Mouse (Mus musculus): ENCODE data around the gene Zpbp2.
A peak's percentile ranks its signal among the peaks of the same experiment; 100 is the strongest.

Gene Zpbp2

DNA sequence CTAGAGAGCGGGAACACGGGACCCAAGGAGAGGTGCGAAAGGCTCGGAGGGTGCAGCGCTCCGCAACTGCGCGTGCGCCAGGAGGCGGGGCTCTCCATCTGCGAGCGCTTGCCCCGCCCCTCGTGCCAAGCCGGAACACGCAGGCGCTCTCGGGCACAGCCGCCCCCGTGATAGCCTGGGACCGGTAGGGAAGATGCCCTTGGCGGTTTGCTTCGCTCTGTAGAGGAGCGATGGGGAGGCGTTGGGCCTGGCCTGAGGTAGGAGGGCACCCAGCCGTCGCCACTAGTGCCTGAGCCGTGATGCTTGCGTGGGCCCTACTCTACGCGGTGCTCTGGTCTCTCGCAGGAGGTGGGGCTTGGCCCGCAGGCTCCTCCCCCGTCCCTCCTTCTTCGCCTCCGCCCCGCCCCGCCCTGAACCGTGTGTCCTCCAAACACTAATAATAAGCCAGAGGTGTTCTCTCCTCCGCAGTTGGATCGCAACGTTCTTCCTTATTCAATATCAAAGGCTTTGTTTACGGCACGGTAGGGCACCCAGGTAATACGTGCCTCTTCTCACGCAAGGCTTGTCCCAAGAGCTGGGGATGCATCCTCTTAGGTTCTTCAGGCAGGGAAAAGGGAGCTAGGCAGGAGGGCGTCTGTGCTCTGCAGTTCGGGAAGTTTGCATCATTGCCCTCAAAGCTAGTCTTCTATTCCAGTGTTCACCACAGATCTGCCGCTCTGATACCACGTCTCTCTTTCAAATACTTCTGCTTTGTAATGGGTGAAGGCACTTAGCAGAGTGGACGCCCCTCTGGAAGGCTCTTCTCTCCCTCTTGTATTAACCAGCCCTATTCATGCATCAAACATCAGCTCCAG, at the start of gene Zpbp2:
Gene Zpbp2, plus strand, starts transcription at position 123 of the 854 bp plus-strand sequence.
- DNase-seq: peak; percentile 92 to 95

DNA sequence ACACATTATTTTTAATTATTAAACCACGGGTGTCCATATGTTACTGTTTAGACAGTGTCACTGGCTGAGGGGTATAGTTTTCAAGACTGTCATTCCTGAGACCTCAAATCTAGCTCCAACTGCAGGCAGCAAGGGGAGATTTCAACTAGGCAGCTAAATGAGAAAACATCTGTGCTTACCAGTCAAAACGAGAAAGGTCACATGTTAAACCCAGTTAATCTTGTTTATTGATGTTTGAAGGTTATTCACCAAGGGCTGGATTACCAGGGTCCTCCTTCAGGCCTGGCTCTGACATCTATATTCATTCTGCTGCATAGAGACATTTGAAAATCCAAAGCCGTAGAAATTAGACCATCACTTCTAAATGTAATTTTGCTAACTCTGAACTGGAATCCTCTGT, 46.0 kb upstream of the Zpbp2 start:
- no peak for DNase-seq

DNA sequence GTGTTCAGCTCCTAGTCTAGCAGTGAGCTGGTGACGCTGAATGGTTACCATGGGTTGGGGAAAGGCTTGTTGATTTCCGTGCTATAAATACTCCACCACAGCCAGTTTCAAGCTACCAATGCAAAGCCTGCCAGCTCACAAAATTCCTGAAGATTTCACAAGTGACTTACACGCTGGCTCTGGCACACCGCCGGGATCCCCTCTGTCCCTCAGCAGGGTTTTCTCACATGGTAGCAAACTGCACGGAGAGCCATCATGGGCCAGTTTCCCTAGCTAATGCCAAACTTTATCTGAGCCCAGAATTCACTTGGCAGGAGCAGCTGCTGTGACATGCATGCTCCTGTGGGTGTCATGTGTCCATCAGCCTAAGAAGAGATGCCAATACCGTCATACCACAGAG, 41.5 kb upstream of the Zpbp2 start:
- DNase-seq: no peak

DNA sequence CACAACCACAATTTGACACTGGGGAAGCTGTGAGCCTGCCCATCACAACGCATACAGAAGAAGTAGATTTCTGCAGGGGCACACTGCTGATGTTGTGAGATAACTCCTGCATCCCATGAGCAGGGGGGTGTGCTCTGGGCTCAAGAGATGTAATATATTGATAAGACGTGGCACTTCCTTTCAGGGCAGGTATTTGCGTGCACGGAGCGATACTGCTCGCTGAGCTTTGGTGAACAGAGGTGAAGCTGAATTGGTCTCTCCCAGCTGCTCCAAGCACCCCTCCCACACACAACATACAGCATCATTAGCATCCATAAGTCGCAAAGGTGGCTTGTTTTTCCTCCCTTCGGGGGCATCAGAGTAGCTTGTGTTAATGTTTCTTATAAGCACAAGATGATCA, 40.8 kb upstream of the Zpbp2 start:
- no peak for DNase-seq

DNA sequence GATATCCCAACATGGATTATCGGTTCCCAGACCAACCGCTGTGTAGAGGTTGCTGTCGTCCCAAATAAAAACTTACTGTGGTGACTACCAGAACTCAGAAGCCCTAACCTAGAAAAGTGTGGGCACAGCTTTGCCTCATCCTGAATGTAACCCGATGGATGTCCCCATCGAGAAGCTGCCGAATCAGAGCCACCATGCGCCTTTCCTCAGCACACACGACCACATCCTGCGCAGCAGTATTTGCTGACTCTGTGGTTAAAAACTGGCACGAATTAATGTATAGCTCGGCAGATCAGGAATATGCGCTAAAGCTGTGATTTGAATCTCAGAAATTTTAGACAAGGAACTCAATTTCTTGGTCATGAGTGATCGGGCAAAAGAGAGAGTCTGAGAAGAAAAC, 38.0 kb upstream of the Zpbp2 start:
- no peak for DNase-seq

DNA sequence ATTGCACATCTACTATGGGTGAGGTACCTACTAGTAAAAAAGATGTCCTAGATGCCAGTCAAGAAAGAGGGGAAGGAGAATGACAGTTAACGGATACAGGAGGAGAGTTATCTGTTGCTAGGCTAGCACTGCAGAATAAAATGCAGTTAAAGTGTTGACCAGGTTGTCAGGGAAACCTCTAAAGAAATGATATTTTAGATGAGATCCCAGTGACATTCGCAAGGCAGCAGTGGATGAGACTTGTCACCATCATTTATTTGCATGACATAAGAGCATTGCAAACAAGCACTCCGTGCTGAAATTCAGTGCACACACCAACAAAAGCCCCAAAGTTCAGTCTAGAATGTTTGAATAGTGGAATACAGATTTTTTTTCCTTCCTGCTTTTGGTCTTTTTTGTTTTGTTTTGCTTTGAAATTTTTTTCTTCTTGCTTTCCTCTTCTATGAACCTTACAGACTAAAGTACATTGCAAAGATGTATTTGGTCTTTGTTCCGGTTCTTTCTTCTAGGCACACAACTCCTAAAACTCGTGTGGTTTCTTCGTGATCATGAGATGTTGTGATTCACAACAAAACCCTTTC, 37.5 kb upstream of the Zpbp2 start:
- no peak for DNase-seq

DNA sequence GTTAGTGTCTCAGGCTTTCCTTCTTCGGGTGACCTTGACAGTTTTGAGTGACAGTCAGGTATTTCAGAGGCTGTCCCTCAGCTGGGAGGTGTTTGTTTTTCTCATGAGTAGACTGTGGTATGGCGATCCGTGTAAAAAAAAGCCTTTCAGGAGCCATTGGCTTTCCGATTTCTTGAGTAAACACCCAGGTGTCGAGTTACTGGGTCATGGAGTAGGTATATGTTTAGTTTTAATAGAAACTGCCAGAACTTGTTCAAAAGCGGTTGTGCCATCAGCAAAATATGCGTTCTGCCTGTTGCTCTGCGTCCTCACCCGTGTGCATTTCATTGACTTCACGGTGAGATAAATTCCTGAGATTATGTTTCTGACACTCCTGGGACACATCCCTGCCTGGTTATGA, 30.4 kb upstream of the Zpbp2 start:
- DNase-seq: no peak

DNA sequence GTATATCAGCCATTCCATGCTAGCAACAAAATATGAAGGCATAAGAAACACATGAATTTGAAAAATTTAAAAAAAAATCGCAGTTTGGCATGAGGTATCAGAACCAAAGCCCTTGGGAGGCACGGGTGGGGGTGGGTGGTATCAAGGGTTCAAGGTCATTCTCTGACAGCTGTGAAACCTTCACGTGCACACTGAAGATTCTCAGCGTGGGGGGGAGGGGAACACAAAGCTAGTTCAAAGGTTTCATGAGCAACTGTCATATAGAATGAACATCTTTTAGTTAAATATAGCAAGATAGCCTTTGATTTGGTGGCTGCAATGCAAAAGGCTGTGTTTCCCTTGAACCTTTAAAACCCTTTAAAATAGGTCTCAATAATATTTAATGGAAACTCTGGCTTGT, 25.8 kb upstream of the Zpbp2 start:
- DNase-seq: no peak

DNA sequence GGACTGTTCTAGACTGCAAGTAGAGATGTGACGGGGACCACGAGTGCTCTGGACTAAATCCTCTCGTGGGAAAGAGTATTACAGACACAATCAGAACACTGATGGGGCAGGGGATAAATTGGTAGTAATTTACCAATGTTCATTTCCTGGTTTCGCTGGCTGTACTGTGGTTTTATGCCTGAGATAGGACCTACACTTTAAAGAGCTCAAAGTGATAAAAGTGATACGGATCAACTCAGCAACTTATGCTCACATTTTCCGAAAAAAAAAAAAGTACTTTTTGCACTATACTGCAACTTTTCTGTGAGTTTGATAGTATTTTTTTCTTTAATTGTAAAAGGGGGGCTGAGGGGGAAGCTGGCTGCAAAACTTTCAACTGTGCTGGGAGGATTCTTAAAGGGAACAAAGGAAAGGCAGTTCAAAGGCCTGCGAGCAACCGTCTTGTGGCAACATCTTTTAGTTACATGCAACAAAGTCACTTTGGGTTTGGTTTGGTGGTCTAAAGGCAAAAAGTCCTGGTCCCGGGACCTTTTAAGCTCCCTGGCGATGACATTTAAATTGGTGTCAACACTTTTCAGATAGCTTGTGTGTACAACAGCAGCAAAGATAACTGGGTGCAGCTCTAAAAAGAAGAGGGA, 24.0 kb upstream of the Zpbp2 start:
- no peak for DNase-seq

DNA sequence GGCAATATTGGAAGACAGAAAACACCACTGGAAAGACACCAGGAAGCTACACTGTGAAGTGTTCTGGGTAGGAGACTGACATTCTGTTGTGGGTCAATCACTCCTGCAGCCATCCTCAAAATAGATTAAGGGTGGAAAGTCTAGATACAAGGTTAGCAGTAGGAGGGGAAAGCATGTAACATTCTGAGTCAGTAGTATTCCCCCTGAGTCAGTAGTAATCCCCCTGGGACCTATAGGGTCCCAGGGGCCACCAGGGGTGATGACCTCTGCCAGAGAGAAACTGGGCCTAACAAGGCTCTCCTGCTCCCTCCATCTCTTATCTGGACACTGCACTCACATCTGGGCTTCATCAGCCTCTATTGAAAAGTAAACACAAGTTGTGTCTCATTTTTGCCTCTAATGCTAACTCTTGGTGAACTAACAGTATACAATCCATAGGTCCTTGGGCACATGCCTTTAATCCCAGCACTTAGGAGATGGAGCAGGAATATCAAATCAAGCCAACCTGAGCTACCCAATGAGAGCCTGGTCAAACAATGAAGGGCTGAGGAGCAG, 13.3 kb upstream of the Zpbp2 start:
- no peak for DNase-seq

DNA sequence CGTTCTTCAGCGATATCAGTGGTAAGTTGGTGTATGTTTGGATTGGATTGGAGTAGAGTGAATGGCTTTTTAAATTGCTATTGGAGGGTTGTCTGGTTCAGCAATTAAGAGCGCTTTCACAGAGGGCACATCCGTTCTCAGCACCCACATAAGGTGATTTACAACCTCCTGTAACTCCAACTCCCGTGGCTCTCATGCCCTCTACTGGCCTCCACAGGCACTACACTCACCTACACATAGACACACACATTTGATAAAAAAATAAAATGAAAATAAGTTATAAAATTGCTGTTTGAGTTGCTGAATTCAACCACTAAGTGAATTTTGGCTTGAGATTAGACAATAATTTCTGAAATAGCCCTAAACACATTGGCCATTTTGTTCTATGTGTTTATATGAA, 10.6 kb upstream of the Zpbp2 start:
- DNase-seq: no peak

DNA sequence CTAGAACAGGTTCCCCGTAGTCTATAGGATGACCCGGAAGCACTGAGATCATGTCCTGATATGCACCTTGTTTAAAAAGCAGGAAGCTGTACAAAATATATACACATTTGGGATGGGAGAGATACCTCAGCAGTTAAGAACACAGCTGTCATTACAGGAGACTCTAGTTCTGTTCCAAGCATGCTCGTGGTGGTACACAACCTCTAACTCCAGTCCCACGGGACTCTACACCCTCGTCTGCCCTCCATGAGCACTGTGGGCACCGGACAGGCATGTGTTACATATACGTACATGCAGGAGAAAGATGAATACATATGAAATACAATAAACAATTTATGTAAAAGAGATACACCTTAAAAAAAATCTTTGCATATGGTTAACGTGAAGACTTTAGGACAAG, 8.3 kb upstream of the Zpbp2 start:
- DNase-seq: no peak

DNA sequence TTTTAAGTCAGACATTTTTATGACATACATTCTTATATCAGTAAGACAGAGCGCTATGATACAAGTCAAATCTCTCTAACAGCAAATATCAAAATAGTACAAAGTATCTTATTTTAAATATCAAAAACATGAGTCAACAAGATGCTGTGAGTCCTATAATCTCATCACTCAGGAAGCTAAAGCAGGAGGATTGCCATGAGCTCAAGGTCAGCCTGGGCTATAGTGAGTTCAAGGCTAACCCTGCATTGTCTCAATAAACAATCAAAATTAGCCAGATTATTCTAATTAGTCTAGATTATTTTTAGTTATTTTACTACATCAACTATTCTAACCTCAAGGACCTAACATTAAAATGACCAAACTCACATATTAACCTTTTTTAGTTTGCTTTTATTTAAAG, 7.5 kb upstream of the Zpbp2 start:
- no peak for DNase-seq

DNA sequence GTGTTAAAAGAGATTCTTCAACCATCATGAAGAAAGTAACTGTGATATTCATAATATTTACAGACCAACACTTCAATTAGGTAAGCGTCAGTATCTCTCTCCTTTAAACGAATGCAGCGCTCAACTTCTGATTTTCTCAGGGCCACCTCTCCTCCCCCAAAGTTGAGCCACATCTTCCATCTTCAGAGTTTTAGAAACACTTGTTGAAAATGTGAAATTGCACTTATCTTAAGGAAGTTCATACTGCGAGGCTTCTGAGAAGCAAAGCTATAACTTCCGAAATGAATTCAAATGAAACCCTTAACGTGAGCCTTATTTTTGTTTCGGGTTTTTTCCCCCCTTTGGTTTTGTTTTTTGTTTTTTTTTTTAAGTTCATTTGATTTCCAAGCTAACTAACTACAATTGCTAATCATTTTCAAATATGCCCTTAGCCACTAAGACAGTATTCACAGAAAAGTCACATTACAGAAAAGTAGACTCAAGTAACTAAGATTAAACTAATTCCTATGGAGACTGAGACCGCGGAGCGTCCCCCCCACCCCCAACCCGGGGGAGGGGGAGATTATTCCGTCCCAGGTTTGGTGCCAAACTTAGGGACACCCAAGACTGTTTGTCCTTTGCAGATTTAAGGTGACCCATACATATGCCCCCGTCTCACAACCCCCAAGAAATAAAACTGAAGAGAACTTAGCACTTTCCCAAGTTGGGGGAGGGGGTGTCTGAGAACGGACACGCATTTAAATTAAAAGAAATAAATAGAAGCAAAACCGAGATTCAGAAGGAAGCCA, 5.8 kb upstream of the Zpbp2 start:
- DNase-seq: no peak

DNA sequence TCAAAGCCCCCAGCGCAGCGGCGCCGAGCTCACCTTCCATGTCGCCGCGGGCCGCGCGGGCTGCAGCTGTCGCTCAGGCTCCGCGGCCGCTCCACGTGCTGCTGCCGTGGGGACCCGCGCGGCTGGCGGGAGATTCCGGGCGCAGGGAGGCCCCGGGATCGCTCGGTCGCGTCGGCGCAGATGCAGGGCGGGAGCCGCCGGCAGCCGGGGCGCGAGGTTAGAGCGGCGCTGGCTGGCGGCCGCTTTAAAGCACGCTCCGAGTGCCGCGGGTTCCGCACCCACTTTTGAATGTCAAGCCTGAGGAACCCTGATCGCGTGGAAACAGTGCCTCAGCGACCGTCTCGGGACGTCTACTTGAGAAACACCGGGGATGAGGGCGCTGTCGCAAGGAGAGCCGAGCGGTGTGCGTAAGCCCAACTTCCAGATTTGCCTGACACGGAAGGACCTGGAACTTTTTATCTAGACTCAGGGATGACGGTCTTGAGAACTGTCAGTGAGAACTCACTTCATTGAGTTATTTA, 5.1 kb upstream of the Zpbp2 start, which contains the start of gene Ikzf3:
Gene Ikzf3, minus strand, starts transcription at position 321 of the 521 bp plus-strand sequence.
- peak in 1 of 2 experiments; percentile 39 for DNase-seq

DNA sequence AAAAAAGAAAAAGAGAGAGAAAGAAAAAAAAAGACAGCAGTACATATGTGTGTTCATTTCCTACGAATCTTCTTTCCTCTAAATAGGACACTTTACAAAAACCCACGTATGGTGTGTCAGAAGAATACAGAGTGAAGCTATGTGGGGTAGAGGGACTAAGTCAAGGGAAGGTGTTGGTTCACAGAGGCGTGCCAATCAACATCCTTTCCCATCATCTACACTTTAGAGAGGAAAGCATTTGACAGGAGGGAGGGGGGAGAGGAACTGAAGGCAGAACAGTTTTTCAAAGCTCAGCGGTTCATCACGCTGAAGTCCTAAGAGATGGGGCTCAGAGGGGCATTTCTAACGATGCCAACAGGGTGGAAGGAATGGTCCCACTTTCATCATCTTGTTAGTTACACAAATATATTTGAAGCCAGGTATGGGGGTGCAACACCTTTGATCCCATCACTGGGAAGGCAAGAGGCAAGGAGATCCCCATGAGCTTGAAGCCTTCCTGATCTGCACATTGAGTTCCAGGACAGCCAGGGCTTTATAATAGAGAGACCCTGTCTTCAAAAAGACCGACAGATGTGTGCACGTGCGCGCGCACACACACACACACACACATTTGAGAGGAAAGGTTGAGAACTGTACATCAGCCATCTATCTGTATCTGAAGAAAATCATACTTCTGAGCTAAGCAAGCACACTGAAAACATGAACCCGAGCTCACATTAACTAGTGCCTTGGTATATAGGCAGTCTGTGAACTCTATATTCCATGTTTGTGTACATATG, 4.2 kb upstream of the Zpbp2 start:
- DNase-seq: no peak

DNA sequence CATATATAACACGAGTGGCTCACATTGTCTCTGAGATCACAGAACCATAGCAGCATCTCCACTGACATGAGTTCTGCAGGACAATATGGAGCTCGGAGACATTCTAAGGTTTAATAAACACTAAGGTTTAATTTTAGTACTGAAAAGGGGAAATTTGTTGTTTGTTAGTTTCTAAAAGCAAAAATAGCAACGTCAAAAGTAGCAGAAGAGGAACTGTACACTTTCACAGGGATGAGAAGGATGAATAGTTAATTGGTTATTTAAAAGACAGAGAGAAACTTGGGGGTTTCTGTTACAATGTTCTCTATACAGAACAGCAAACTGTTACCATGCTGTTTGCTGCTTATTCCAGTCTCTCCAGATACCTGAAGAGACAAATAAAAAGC, 3.6 kb upstream of the Zpbp2 start:
- no peak for DNase-seq

DNA sequence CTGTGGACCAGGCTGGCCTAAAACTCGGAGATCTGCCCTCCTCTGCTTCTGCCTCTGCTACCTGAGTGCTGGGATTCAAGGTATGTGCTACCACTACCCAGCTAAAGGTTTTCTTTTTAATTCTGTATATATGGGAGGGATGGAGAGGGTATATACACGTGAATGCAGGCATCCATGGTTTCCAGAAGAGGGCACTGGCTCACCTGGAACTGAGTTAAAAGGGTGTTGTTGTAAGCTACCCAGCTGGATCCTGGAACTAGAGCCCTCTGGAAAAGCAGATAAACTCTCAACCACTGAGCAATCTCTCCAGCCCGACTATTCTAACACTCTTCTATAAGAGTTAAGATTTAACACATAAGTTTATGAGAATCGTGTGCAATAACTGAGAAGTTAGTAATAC, 1.5 kb upstream of the Zpbp2 start:
- DNase-seq: no peak

DNA sequence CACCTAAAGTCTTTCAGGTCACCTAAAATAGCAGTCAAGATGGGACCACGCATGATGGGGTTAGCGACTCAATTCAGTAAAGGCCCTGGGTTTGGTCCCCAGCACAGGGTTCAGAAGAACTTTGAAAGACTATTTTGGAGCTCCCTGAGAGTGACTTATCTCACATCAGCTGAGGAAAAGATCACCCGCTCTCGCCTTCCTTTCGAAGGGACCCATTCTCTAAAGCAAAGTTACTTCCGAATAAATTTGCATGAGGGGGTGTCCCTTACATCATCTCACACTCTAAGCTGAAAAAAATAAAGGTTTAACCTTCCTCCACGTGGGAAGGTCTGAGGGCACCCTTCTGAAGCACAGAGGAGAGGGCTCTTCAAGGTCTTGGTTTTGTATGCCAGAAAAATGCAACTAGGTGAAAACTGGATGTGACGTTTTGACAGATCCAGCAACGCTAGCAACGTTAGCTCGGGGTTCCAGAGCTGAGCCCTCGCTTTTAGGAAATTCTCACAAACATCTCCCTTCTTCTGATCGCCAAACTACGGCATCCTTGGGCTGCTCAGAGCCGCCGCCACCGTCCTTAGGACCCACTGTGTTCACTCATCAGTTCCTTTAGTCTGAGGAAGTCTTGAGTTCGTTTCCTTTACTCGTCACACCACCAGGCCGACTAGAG, 454 bp upstream of the Zpbp2 start:
- no peak for DNase-seq

DNA sequence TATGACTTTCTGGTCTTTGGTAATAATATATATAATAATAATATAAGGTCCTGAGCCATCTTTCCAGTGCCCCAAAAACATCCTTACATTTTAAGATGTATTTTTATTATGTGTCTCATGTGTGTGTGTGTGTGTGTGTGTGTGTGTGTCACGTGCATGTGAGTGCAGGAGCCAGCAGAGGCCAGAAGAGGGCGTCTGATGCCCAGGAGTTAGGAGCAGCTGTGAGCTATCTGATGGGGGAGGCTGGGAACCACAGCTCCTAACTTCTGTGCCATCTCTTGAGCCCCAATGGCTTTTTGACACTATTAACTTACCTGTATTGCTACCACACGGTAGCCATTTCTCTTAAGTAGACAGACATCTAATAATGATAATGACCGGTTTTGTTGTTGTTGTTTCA, 3.1 kb downstream of the Zpbp2 start:
- DNase-seq: no peak

DNA sequence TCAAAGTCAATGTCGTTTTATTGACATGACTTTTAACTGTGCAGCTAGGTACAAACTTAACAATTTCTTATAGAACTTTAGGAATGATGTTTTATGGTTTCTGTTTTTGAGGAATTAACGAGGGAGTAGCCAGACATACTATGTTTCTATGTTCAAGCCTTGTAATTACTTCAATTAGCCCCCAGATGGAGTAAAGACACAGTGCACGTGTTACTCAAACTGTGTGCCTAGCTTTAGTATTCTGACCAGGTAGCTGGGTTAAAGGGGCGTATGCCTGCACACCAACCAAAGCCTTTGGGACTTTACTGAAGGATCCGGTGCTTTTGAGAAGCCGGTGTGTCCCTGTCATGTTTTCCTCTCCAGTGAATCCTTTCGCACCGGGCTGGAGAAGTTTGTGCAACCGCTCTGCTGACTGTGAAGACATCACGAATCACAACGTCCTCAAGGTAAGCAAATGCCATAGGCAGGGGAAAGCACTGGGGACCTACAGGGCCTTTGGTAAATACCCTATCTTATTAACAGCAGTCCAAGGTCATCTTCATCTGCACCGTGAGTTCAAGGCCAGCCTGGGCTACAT, 4.3 kb downstream of the Zpbp2 start:
- no peak for DNase-seq

All from cerebellum, adult 18-20 months (tissue).